Mouse (Mus musculus) forebrain, embryonic 14.5 days (tissue): ENCODE data around the gene Sbk3. TPM values are rescaled to one million over a fixed set of nuclear protein-coding genes. Genes with fewer than 3 reads are reported as not detected.

Source experiments
- ATAC-seq: fragments of 200-750 bp; cut with Nextera tagmentation; 2 replicates; pipeline ENCODE4 v1.8.0; 2017; ENCODE audit warnings: mild to moderate bottlenecking, moderate library complexity
- DNase-seq: peaks from one replicate; pipeline ENCODE4 v3.0.0-alpha.2; 2015; ENCODE audit warnings: low spot score
- H3K27ac ChIP-seq: fragments of 300-500 bp; sonication (generic); 2 replicates; pipeline ENCODE4 v1.5.1; 2014; ENCODE audit warnings: low read depth, mild to moderate bottlenecking, control low read depth, low read length, moderate library complexity
- H3K27me3 ChIP-seq: fragments of 300-500 bp; sonication (generic); replicated peaks from 2 replicates; pipeline ENCODE4 v1.6.1; 2014; ENCODE audit warnings: low read length, control low read depth, mixed read lengths; ENCODE audit not compliant: control insufficient read depth, insufficient read depth
- H3K36me3 ChIP-seq: fragments of 300-500 bp; sonication (generic); 2 replicates; pipeline ENCODE4 v1.6.1; 2014; ENCODE audit warnings: low read length, control low read depth; ENCODE audit not compliant: control insufficient read depth, insufficient read depth
- H3K4me1 ChIP-seq: fragments of 300-500 bp; sonication (generic); 2 replicates; pipeline ENCODE4 v1.6.1; 2014; ENCODE audit warnings: antibody characterized with exemption, low read length, control low read depth; ENCODE audit not compliant: control insufficient read depth, insufficient read depth
- H3K4me2 ChIP-seq: fragments of 300-500 bp; sonication (generic); 2 replicates; pipeline ENCODE4 v1.6.1; 2014; ENCODE audit warnings: mild to moderate bottlenecking, control low read depth, low read length
- H3K4me3 ChIP-seq: fragments of 300-500 bp; sonication (generic); 2 replicates; pipeline ENCODE4 v1.5.1; 2014; ENCODE audit warnings: low read depth, low read length, control low read depth
- H3K9ac ChIP-seq: fragments of 300-500 bp; sonication (generic); 2 replicates; pipeline ENCODE4 v1.6.1; 2014; ENCODE audit warnings: mild to moderate bottlenecking, low read length, control low read depth, moderate library complexity
- H3K9me3 ChIP-seq: fragments of 300-500 bp; sonication (generic); replicated peaks from 2 replicates; pipeline ENCODE4 v1.6.1; 2016; ENCODE audit warnings: low read length, control low read depth, mixed read lengths; ENCODE audit not compliant: control insufficient read depth
- WGBS: fragments of 180-500 bp; shearing (Covaris S2); extraction: QIAGEN DNeasy Blood & Tissue Kit; methylation state at CpG from one replicate; pipeline ENCODE4 v1.1.7; 2014; 5-methylcytosine and 5-hydroxymethylcytosine counted together
- polyA plus RNA-seq: library from polyadenylated mRNA; unstranded; fragments of >200 nt; fragmentation: Nextera tagmentation; extraction: Ambion mirVana; gene quantifications from 2 replicates; pipeline ENCODE4 v1.2.1, GENCODE M21; 2014

Sbk3 gene
- polyA plus RNA-seq, 1 experiment from 2014 or later = 0.39 TPM

DNA sequence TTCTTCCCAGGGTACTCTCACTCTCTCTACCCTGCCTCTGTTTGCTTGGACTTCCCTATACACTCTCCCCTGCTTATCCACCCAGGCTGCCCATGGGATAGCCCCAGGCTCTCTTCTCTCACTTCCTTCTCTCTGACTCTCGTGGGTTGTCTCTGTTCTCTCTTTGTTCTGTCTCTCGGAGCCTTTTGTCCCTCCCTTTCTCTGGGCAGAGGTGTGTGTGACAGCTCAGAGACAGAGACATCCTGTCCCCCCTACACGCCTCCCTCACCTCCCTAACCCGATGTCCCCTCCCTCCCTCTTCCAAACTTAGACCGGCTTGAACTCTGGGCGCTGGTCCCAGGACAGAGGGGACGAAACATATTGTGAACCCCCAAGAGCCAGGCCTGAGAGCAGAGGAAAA, 742 bp upstream of the Sbk3 start:
- Histone ChIP-seq H3K27me3 (no peaks in the 10 kb centered on the region), H3K9me3 (peaks cover under 1% of the 10 kb centered on the region; the same call in 1 of the 2 replicates), H3K4me2 (no peak overlapping the region), H3K9ac (no peak overlapping the region), H3K27ac (no peak overlapping the region), H3K36me3 (no peaks in the 10 kb centered on the region), H3K4me3 (no peak overlapping the region), H3K4me1 (no peaks in the 10 kb centered on the region)
- ATAC-seq (no peak), DNase-seq (no peak)
- WGBS = 19% methylated on average over 7 of the region's 7 CpGs

DNA sequence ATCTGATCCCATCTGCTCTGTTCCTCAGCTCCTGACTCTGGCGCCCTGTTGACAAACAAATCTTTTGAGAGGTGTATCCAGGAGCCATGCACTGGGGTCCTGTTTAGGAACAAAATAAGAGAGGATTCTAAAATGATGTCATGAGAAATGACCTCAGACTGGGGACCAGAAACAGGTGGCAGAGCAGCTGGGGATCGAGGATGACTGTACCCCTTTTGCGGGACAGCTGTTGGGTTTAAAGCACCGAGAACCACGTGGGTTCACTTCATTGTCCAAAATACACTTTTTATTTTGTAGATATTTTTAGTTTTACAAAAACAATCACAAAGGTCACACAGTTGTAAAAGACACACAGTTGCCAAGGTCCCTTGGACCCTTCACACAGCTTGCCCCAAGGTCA, 6.0 kb downstream of the Sbk3 start:
- H3K27ac ChIP-seq = no peak overlapping the region
- no peak overlapping the region for H3K4me2 ChIP-seq
- 86% methylated on average over 5 of the region's 5 CpGs for WGBS
- no peaks in the 10 kb centered on the region for H3K27me3 ChIP-seq
- DNase-seq (no peak), ATAC-seq (no peak)
- no peak overlapping the region for H3K4me3 ChIP-seq
- H3K36me3 ChIP-seq = no peaks in the 10 kb centered on the region
- no peaks in the 10 kb centered on the region for H3K4me1 ChIP-seq
- H3K9ac ChIP-seq = no peak overlapping the region
- H3K9me3 ChIP-seq = no peaks in the 10 kb centered on the region

DNA sequence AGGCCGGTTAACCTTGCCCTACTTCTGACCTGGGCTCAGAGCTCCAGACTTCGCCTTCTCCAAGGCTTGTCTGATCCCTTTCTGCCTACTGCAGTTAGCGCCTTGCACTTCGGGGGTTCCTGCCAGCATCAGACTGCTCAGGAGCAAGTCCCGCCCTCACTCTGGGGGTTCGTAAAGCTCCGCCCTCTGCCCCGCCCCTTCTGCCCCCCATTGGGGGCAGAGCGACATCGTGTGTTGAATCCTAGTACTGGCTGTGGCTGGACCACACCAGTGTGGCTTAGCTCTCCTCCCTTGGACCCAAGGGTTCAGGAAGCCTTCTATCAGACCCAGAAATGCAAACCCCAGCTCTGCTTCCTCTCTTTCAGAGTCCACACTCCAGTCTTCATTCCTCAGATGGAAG, 6.7 kb downstream of the Sbk3 start, which contains the start of gene Sbk2:
Sbk2 (minus strand) TSS at position 135 of the 400 bp plus-strand sequence.
- WGBS = 5% methylated on average over 10 of the region's 10 CpGs

DNA sequence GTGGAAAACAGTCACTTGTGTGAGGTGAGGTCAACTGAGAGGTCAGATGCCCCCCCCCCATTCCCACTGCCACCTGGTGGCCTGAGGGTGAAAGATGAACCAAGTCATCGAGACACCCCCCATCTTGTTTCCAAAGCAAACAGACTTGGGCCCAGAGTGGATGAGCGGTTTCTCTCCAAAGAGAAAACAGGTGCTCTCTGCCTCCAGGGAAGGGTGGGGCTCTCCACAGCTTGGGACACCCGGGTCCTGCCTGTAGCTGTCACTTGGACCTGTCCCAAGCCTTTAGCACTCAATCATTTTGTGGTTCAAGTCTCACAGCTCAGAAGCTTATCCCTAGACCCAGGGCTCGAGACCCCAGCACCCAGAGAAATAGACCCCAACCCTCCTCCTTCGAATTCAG, 7.4 kb downstream of the Sbk3 start:
- H3K4me3 ChIP-seq = no peak overlapping the region
- DNase-seq (no peak), ATAC-seq (no peak)
- no peaks in the 10 kb centered on the region for H3K9me3 ChIP-seq
- H3K9ac ChIP-seq = no peak overlapping the region
- H3K27ac ChIP-seq = no peak overlapping the region
- no peaks in the 10 kb centered on the region for H3K36me3 ChIP-seq
- no peak overlapping the region for H3K4me2 ChIP-seq
- WGBS = 81% methylated on average over 5 of the region's 5 CpGs
- H3K27me3 ChIP-seq = no peaks in the 10 kb centered on the region
- no peaks in the 10 kb centered on the region for H3K4me1 ChIP-seq

More for the DNA sequence above, 6.7 kb downstream of the Sbk3 start, which contains the start of gene Sbk2:
- Histone ChIP-seq H3K27me3 (no peaks in the 10 kb centered on the region), H3K4me2 (no peak within 1 kb of the TSS), H3K36me3 (no peaks in the 10 kb centered on the region), H3K27ac (no peak within 1 kb of the TSS), H3K9me3 (no peaks in the 10 kb centered on the region), H3K4me3 (no peak within 1 kb of the TSS), H3K4me1 (no peaks in the 10 kb centered on the region), H3K9ac (no peak within 1 kb of the TSS)
- DNase-seq (peak; percentile 66), ATAC-seq (peak; percentile 66)

DNA sequence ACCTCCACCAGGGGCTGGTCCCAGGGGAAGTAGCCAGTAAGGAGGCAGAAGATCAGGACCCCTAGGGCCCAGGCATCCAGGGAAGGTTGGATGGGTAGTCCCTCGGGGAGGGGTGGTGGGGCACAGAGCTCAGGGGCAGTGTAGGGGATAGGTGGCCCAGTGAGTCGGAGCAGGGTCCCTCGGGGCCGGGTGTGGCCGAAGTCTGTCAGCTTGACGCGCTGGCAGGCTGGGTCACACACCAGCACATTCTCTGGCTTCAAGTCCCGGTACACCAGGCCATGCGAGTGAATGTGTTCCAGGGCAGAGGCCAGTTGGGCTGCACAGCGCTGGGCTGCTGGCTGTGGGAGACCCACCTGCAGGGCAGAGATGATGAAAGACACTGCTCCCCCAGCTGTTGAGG, 13.6 kb downstream of the Sbk3 start:
- Histone ChIP-seq H3K27ac (no peak overlapping the region), H3K9ac (no peak overlapping the region), H3K36me3 (no peaks in the 10 kb centered on the region), H3K4me1 (no peaks in the 10 kb centered on the region), H3K4me2 (no peak overlapping the region), H3K9me3 (no peaks in the 10 kb centered on the region), H3K4me3 (no peak overlapping the region), H3K27me3 (no peaks in the 10 kb centered on the region)
- no peak for DNase-seq
- no peak for ATAC-seq
- WGBS = 88% methylated on average over 10 of the region's 10 CpGs

DNA sequence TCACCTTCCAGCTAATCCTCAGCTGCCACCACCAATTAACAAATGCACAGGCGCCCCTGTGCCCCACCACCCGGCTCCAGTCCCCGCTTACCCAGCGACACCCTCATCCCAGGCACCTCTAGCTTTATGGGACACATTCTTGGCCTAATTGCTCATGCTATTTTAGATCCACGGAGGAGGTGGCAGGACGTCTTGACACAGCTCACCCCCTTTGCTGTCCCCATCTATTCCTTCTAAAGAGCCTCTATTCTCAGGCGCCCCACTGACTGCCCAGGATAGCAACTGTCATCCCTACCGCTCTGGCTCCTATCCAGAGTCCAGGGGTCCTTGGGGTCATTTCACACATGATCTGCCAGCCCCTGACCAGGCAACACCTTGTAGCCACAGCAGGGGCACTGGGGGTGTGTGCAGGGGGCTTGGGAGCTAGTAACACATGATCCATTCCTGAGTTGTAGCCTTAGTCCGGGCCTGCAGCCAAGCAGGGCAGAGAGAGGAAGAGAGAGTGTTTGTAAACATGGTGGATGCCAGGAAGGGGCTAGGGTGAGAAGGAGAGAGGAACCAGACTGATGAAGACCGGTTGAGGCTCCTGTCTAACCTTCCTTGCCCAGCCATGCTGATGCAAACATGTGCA, 17.0 kb downstream of the Sbk3 start:
- Histone ChIP-seq H3K36me3 (no peaks in the 10 kb centered on the region), H3K27me3 (no peaks in the 10 kb centered on the region), H3K27ac (no peak overlapping the region), H3K4me1 (no peaks in the 10 kb centered on the region), H3K9ac (no peak overlapping the region), H3K9me3 (no peaks in the 10 kb centered on the region), H3K4me2 (no peak overlapping the region), H3K4me3 (no peak overlapping the region)
- ATAC-seq (no peak), DNase-seq (no peak)
- WGBS = 27% methylated on average over 10 of the region's 10 CpGs

DNA sequence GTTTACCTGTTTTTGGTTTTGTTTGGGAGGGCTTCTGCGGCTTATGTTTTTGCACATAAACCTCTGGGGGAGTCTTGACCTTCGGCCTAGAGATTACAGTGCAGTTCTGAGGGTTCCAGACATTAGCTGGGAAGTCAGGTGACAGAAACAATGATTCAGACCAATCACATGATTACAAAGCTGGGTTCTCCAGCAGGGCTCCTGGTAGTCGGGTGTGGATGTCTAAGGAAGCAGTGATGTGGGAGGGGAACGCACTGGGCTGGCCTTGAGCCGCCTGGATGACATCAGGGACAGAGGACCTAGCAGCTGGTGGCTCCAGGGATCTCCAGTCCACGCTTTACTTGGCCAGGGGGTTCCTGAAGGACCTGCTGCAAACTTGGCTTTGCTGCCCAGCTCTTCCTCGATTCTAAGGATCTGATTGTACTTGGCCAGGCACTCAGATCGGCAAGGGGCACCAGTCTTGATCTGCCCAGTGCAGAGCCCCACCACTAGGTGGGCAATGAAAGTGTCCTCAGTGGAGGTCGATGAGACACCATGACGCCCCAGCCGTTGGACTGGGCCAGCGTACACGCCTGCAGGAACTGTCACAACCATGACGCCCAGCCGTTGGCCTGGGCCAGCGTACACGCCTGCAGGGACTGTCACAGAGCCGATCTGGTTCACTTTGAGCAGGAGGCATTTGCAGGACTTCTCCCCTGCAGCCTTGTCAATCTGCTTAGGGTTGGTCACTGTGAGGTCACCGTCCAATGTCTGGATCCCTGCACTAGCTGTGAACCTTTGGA, 20.2 kb downstream of the Sbk3 start:
- ATAC-seq (no peak), DNase-seq (no peak)
- no peak overlapping the region for H3K9ac ChIP-seq
- H3K9me3 ChIP-seq = no peaks in the 10 kb centered on the region
- H3K27ac ChIP-seq = no peak overlapping the region
- 85% methylated on average over 19 of the region's 19 CpGs for whole genome bisulfite sequencing
- H3K4me2 ChIP-seq = no peak overlapping the region
- no peaks in the 10 kb centered on the region for H3K4me1 ChIP-seq
- no peaks in the 10 kb centered on the region for H3K36me3 ChIP-seq
- H3K27me3 ChIP-seq = no peaks in the 10 kb centered on the region
- no peak overlapping the region for H3K4me3 ChIP-seq

DNA sequence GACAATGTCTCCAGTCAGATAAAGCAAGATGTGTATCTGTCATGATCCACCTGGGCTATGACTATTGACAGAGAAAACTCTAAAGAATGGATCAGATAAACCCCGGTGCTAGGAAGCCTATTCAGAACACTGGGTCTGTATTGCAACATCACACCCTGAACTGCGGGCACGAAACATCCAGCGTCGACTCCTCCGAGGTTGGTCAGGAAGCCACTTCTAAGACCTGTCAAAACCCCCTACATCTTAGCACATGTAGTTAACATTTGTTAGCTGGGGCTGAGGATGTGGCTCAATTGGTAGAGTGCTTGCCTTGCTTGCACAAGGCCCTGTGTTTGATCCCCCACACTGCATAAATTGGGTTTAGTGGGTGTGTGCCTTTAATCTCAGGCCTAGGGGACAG, 22.6 kb downstream of the Sbk3 start:
- 88% methylated on average over 6 of the region's 6 CpGs for WGBS
- no peak overlapping the region for H3K9ac ChIP-seq
- H3K4me2 ChIP-seq = no peak overlapping the region

DNA sequence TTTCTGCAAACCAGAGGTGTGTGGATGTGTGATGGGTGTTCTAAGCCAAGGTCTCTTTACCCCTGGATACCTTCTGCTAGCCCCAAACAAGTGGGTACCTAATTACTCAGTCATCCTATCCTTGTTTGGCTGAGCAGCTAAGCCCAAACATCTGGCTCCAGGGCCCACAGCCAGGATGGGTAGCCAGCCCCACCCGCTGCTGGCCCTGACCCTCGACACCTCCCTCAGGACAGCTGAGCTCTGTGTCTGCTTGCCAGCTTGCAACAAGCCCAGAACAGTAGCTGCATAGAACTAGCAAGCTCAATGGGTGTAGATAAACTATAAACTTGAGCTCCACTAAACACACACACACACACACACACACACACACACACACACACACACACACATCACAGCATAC, 23.1 kb downstream of the Sbk3 start:
- DNase-seq (no peak), ATAC-seq (no peak)
- Histone ChIP-seq H3K9ac (no peak overlapping the region), H3K9me3 (no peaks in the 10 kb centered on the region), H3K27me3 (no peaks in the 10 kb centered on the region), H3K4me2 (no peak overlapping the region), H3K36me3 (no peaks in the 10 kb centered on the region), H3K4me3 (no peak overlapping the region), H3K27ac (no peak overlapping the region), H3K4me1 (no peaks in the 10 kb centered on the region)
- WGBS = 67% methylated on average over 2 of the region's 2 CpGs

More for the DNA sequence above, 22.6 kb downstream of the Sbk3 start:
- Histone ChIP-seq H3K9me3 (no peaks in the 10 kb centered on the region), H3K4me1 (no peaks in the 10 kb centered on the region), H3K27me3 (no peaks in the 10 kb centered on the region), H3K4me3 (no peak overlapping the region), H3K36me3 (no peaks in the 10 kb centered on the region), H3K27ac (no peak overlapping the region)
- ATAC-seq (no peak), DNase-seq (no peak)
